Mouse (Mus musculus): Measurements from ENCODE around the gene Icosl.
"Not testable (repeated sequence)": the region's sequence is repeated elsewhere in the genome, so short reads cannot be mapped to it uniquely, and the experiment has no call there.

Icosl gene

DNA sequence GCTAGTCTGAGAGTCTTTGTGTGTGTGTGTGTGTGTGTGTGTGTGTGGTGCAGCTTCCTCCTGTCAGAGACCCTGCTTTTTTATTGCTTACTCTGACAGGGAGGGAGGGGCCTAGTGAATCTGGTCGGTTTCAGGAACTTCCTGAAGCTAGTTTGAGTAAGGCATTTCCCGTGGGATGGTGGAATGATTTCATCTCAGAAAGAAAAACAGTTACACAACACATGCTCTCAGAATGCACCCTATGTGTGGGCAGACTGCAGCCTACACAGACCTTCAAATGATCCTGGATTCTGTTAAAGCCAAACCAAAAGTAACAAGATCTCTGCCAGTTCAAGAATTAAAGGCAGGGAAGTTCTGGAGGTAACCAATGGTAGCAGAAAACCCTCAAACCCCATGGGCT lies 46.1 kb downstream of the Icosl start:
- DNase-seq (ENCODE audit: low read depth) = peak; percentile 34

DNA sequence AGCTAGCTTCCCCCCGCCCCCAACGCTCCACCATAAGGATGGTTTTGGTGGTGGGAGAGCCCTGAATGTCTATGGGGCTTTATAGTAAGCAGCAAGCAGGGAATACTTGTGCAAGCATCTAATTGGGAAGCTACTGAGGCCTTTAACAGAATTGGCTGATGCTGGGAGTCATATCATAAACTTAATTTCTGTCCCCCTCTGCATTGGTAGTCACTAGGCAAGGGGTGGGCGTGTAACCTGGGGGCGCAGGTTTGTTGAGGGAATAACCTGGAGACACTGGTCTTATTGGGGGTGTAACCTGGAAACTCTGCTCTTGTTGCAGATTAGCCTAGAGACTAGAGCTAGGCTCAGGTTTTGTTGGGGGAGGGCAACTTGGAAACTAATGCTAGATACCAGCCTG lies 50.3 kb downstream of the Icosl start:
- DNase-seq (ENCODE audit: low read depth) = no peak

- not testable (repeated sequence) for DNase-seq (ENCODE audit: low read depth)
These were observed 55.0 kb downstream of the Icosl start for GRCm38 (mm10) chr10:78124137-78124536.

GRCm38 (mm10) chr10:78125061-78125460 lies 56.0 kb downstream of the Icosl start:
- peak; percentile 49 for DNase-seq (ENCODE audit: low read depth)

DNA sequence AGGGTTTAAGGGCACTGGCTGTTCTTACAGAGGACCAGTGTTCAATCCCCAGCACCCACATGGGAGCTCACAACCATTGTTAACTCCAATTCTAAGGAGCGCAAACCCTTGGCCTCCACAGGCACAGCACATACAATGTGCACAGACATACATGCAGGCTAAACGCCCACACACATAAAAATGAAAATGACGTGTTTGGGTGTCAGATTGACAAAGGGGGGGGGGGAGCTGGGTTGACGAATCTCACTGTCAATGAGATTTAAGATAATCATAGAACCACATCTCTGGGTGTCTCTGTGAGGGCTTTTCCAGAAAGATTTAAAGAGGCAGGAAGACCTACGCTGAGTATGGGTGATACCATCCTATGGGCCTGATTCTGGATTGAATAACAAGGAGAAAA lies 57.2 kb downstream of the Icosl start:
- peak; percentile 58 for DNase-seq (ENCODE audit: low read depth)

GRCm38 (mm10) chr10:78127046-78127870 lies 58.2 kb downstream of the Icosl start:
- DNase-seq (ENCODE audit: low read depth) = no peak

DNA sequence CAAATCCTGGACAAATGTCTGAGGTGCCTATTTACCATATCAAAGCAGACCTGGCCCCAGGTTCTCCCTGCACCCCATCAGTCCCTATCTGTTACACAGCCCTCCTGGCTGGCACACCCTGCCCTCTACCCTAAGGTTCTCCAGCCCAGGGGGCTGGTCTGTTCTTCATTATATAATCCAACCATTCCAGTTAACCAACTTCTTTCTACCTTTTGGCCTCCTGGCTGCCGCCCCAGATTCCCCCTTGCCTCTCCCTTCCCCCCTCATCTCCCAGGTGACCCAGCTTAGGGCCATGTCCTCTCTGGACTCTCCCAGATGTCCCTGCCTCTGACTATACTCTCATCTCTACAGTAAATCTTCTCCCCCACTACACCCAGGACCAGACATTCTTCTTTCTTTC lies 58.8 kb downstream of the Icosl start:
- DNase-seq (ENCODE audit: low read depth) = no peak

DNA sequence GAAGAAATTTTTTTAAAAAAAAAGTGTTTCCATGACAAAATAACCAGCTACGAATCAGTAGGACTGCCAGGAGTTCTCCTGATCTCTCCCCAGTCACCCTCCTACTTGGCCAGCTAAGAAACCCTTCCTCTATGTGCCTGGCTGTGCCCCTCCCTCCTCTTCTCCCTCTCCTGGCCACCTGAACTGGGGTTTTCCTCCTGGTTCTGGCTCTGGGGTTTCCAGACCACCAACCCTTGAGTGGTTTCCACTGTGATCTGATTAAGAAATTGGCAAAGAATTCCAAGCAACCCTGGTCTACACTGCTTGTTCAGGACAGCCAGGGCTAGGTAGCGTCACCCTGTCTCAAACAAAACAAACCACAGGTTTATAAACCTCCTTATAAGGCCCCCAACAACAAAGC lies 59.5 kb downstream of the Icosl start:
- no peak for DNase-seq (ENCODE audit: low read depth)

DNA sequence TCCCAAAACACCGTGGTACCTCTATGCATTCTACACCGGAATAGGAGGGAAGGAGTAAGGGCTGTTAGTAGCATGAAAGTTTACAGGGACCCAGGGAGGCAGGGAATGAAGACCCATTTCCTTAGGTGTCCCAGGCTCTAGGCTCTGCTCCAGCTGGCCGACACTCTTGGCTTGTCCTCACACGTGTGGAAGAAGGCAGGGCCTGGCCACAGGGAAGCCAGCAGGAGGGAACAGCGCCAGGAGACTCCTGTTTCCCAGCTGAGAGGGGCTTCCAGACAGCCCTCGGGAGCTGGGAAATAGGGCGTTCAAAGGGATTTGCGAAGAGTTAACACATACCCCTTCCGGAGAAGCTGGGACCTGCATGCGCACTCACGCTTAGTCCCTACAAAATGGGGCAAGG lies 60.3 kb downstream of the Icosl start:
- no peak for DNase-seq (ENCODE audit: low read depth)

GRCm38 (mm10) chr10:78129998-78130397 lies 60.9 kb downstream of the Icosl start:
- DNase-seq (ENCODE audit: low read depth) = no peak

Measured in induced T-regulatory cell, adult 2 months (primary cell).